Mouse (Mus musculus) embryonic fibroblast, embryonic 13.5 days (primary cell): ENCODE data around the gene Impdh2. TPM values are rescaled to one million over a fixed set of nuclear protein-coding genes. Genes with fewer than 3 reads are reported as not detected.

Experiments used
- H3K27ac ChIP-seq: 2 replicates; pipeline ENCODE4 v1.5.1; 2012; ENCODE audit warnings: low read length, control low read depth, inconsistent platforms; ENCODE audit not compliant: insufficient read depth
- H3K4me1 ChIP-seq: 2 replicates; pipeline ENCODE4 v1.6.1; 2011; ENCODE audit warnings: low read length; ENCODE audit not compliant: control insufficient read depth, insufficient read depth
- H3K4me3 ChIP-seq: 2 replicates; pipeline ENCODE4 v1.5.1; 2011; ENCODE audit warnings: mild to moderate bottlenecking, control low read depth, low read length; ENCODE audit not compliant: insufficient read depth
- CTCF ChIP-seq: IDR thresholded peaks from 2 replicates; pipeline ENCODE4 v1.5.1; 2011; ENCODE audit warnings: mild to moderate bottlenecking, control low read depth, low read length, moderate library complexity, borderline replicate concordance; ENCODE audit not compliant: insufficient read depth
- POLR2A ChIP-seq: IDR thresholded peaks from 2 replicates; pipeline ENCODE4 v1.6.1; 2011; ENCODE audit warnings: low read depth, mild to moderate bottlenecking, control low read depth, low read length, moderate library complexity
- polyA plus RNA-seq: library from polyadenylated mRNA; stranded (reverse); fragments of >200 nt; gene quantifications from 2 replicates; pipeline ENCODE4 v1.2.4, GENCODE M21; 2011; ENCODE audit warnings: low read depth; ENCODE audit not compliant: missing spikeins, insufficient read length

Gene Impdh2
- 176 and 180 TPM in 2 replicates for polyA plus RNA-seq

- peak within 1 kb of the TSS; percentile 6; the same call in 1 of the 2 replicates for H3K27ac ChIP-seq
Measured at GRCm38 (mm10) chr9:108560227-108560841, at the start of gene Impdh2. Gene Impdh2 (plus strand): TSS chr9:108560286.

DNA sequence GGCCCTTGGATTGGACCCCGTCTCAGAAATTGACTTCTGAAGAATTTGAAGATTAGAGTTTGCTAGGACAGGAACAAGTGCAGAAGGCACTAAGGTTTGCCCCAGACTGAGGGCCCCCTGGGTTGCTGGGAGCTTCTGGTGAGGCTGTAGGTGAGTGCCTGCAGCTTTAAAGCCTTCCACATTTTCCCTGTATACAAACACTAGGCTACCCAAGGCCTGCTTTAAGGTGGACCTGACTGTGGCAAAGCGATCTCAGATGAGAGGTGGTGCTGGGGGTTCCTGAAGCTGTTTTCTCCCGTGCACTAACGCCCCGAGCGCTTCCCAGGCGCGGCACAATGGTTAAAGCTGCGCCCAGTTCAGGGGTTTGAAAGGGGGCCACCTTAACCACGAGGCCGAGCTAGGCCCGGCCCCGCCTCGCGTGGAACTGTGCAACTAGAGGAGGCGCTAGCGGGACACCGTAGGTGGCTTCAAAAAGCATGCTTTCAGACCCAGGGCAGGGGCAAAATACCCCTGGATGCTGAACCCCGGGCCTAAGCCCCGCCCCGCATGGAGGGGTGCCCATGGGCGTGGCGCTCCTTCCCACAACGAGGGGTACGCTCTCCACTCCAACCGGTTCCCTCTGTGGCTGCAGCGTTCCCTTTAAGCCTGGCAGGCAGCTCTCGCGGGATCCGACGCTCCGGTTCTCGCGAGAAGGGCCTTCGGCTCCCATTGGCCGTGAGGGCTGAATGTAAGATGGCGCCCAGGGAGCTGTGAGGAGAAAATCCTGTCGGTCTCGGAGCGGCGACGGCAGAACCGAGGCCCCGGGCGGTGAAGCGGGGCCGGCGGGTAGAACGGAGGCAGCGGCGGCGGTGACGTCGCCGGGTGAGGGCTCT is 43.5 kb upstream of the Impdh2 start, which contains the start of gene Qrich1:
TSS of gene Qrich1 (plus strand) at position 427 of the 872 bp plus-strand sequence.
- H3K27ac ChIP-seq: peak within 1 kb of the TSS; percentile 95
- peaks cover 12% of the 10 kb centered on the region for H3K4me1 ChIP-seq
- peak within 1 kb of the TSS; percentile 100 for H3K4me3 ChIP-seq
- TF ChIP-seq POLR2A (peak; percentile 61), CTCF (no peak)

More at GRCm38 (mm10) chr9:108560227-108560841, at the start of gene Impdh2:
- peak within 1 kb of the TSS; percentile 87 for H3K4me3 ChIP-seq
- H3K4me1 ChIP-seq: 0 out of 2 replicates have a peak, but pooled peaks cover 4% of the 10 kb centered on the region
- peak; percentile 89 for TF ChIP-seq POLR2A
- no peak for TF ChIP-seq CTCF

DNA sequence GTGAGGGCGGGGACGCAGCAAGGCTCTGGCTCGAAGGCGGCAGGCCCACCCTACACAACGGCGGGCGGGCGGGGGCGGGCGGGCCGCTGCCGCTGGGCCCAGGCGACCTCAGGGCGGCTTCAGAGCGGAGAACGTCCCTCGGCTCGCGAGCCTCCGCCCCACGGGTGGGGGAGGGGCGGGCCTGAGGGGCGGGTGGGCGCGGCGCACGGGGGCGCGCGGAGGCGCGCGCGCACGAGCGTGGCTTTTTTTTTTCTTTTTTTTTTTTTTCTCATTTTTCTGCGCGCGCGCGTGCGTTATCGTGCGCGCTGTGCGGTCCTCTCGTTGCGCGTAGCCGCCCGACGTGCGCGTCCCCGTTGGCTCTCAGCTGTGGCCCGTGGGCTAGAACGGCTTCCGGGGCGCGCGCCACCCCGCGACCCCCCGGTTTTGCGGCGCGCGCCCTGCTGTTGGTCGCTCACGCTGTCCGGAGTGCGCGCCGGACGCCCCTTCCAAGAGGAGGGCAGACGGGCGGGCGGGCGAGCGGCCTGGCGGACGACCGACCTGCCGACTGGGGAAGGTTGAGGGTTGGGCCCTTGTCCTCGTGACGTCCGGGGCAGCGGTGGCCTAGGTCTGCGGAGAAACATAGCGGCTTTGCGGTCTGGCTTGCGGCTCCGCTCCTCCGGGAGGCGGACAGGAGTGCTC is 42.7 kb upstream of the Impdh2 start:
- TF ChIP-seq POLR2A (no peak; the same call in 1 of the 2 replicates), CTCF (no peak)
- Histone ChIP-seq H3K4me3 (peak overlapping the region; percentile 100), H3K27ac (peak overlapping the region; percentile 95), H3K4me1 (peaks cover 16% of the 10 kb centered on the region)

- TF ChIP-seq POLR2A (peak; percentile 28; the same call in 1 of the 2 replicates), CTCF (no peak)
- Histone ChIP-seq H3K27ac (peak overlapping the region; percentile 95), H3K4me1 (peaks cover 16% of the 10 kb centered on the region), H3K4me3 (peak overlapping the region; percentile 100)
Measured at GRCm38 (mm10) chr9:108517931-108518332, 42.2 kb upstream of the Impdh2 start.

DNA sequence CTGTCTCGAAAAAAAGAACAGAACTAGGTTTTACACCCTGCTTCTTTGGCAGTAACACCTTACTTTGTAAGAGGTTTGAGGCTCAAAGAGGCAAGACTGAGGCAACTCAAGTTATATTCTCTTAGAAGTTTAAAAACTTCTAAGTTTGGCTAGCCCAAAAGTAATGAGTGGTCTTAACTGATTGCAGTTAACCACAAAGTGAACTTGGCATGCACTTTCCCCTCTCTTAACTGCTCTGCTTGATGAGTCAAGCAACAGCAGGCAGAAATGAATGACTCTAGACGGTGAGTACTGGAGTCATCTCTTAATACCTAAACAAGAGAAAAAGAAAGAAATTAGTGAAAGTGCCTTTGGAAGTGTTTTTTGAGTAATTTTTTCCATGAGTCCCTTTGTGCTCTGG is 38.5 kb upstream of the Impdh2 start:
- no peak for TF ChIP-seq CTCF
- TF ChIP-seq POLR2A: no peak
- Histone ChIP-seq H3K4me1 (peaks cover 16% of the 10 kb centered on the region), H3K27ac (no peak overlapping the region; the same call in 1 of the 2 replicates), H3K4me3 (no peak overlapping the region)

DNA sequence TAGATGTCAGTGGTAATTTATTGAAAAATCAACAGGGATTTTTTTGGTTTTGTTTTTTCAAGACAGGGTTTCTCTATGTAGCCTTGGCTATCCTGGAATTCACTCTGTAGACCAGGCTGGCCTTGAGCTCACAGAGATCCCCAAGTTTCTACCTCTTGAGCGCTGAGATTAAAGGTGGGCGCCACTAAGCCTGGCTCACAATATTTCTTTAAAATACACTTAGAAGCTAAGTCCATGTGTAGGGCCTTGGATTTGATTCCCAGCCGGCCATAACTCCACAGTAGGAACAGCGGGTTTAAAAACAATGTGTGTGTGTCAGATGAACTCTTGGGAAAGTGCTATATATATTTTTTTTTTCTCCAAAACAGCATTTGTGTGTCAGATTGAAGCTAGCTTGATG is 36.7 kb upstream of the Impdh2 start:
- TF ChIP-seq CTCF: no peak
- no peak for TF ChIP-seq POLR2A
- H3K4me1 ChIP-seq: peaks cover 16% of the 10 kb centered on the region
- no peak overlapping the region for H3K4me3 ChIP-seq

GRCm38 (mm10) chr9:108525400-108525799 is 34.7 kb upstream of the Impdh2 start:
- Histone ChIP-seq H3K4me1 (peaks cover 4% of the 10 kb centered on the region; the same call in 1 of the 2 replicates), H3K27ac (no peak overlapping the region), H3K4me3 (no peak overlapping the region)
- TF ChIP-seq POLR2A: no peak
- TF ChIP-seq CTCF: no peak

More for the DNA sequence above, 36.7 kb upstream of the Impdh2 start:
- H3K27ac ChIP-seq: no peak overlapping the region

GRCm38 (mm10) chr9:108530954-108531353 is 29.1 kb upstream of the Impdh2 start:
- H3K4me3 ChIP-seq: no peak overlapping the region
- no peaks in the 10 kb centered on the region for H3K4me1 ChIP-seq
- no peak overlapping the region for H3K27ac ChIP-seq
- TF ChIP-seq POLR2A: no peak
- TF ChIP-seq CTCF: no peak

DNA sequence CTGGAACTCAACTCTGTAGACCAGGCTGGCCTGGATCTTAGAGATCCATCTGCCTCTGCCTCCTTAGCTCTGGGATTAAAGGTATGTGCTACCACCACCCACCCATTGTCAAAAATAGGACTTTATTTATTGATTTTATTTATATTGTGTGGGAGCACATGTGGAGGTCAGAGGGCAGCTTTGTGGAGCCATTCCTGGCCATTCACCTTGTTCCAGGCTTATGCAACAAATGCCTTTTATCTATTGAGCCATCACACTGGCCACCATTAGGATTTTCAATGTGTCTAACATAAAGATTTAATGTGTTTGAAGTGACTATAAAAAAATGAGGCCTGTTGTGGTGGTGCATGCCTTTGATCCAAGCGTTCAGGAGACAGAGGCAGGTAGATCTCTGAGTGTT is 28.6 kb upstream of the Impdh2 start:
- Histone ChIP-seq H3K27ac (no peak overlapping the region), H3K4me3 (no peak overlapping the region), H3K4me1 (no peaks in the 10 kb centered on the region)
- TF ChIP-seq CTCF: no peak
- TF ChIP-seq POLR2A: no peak
